Mouse (Mus musculus) heart, adult 2 months (tissue): ENCODE measurements at regions not wholly inside any gene's neighbourhood (a gene's known extent, or its start where the extent isn't known, plus 50 kb on each side); places are given as distances from the start of the nearest gene placed in this dataset.

Source experiments
- DNase-seq, 2 experiments: peaks; one replicate each; pipeline ENCODE4 v3.0.0; 2021
- H3K27ac ChIP-seq: fragments of 200-600 bp; 2 replicates; pipeline ENCODE4 v1.8.1; 2022
- H3K27me3 ChIP-seq: fragments of 200-500 bp; 2 replicates; pipeline ENCODE4 v1.6.1; 2012; ENCODE audit warnings: mild to moderate bottlenecking, low read length, inconsistent platforms, mixed read lengths; ENCODE audit not compliant: control insufficient read depth, insufficient read depth
- H3K36me3 ChIP-seq: fragments of 200-500 bp; 2 replicates; pipeline ENCODE4 v1.6.1; 2012; ENCODE audit warnings: low read length, inconsistent platforms; ENCODE audit not compliant: control insufficient read depth, insufficient read depth
- H3K4me1 ChIP-seq: fragments of 200-500 bp; 2 replicates; pipeline ENCODE4 v1.6.1; 2011; ENCODE audit warnings: low read length; ENCODE audit not compliant: control insufficient read depth, insufficient read depth
- H3K4me3 ChIP-seq: fragments of 200-600 bp; 2 replicates; pipeline ENCODE4 v1.8.1; 2022
- H3K79me2 ChIP-seq: fragments of 200-500 bp; replicated peaks from 2 replicates; pipeline ENCODE4 v1.6.1; 2012; ENCODE audit warnings: mild to moderate bottlenecking, inconsistent platforms, low read length, moderate library complexity, mixed read lengths; ENCODE audit not compliant: control insufficient read depth, insufficient read depth
- H3K9ac ChIP-seq: fragments of 200-500 bp; 2 replicates; pipeline ENCODE4 v1.6.1; 2012; ENCODE audit warnings: low read depth, mild to moderate bottlenecking, control low read depth, inconsistent platforms, low read length, mixed read lengths
- CTCF ChIP-seq: fragments of 200-600 bp; IDR thresholded peaks from 2 replicates; pipeline ENCODE4 v1.8.1; 2022; ENCODE audit warnings: antibody characterized with exemption, mild to moderate bottlenecking, moderate library complexity
- EP300 ChIP-seq: fragments of 200-500 bp; IDR thresholded peaks from 2 replicates; pipeline ENCODE4 v1.6.1; 2011; ENCODE audit warnings: low read depth, low read length, control low read depth; ENCODE audit not compliant: insufficient read depth
- POLR2A ChIP-seq: fragments of 200-500 bp; IDR thresholded peaks from 2 replicates; pipeline ENCODE4 v1.6.1; 2011; ENCODE audit warnings: mild to moderate bottlenecking, low read depth, low read length, control low read depth; ENCODE audit not compliant: insufficient read depth
- WGBS: fragments of 180-500 bp; shearing (Covaris S2); methylation state at CpG from one replicate; pipeline ENCODE4 v1.1.7; 2018; 5-methylcytosine and 5-hydroxymethylcytosine counted together
- intact Hi-C: fragments of 180-260 bp; cut with DNase I; formaldehyde crosslinking; loops from one replicate; pipeline ENCODE4 v1.15.1; 2025

DNA sequence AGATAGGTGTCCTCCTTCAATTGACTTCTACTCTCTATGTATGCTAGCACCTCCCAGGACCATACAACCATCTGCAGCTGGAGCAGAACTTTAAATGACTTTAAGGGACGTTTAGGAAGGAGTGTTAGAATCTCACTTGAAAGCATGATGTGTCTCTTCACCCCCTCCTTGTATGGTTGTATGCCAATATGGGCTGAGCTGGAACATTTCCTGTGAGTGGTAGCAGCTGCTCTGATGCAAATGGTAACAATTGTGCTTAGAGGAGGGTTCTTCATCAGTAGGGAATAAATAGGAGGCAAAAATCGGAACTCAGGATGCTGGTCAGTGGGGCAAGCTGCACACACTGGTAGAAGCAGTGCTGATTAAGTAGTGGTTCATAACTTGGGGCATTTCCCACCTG, 294.1 kb upstream of the Dpp10 start:
- Histone ChIP-seq H3K36me3 (no peaks in the 10 kb centered on the region), H3K79me2 (no peaks in the 10 kb centered on the region), H3K9ac (no peak overlapping the region), H3K27me3 (no peaks in the 10 kb centered on the region), H3K4me3 (no peak overlapping the region), H3K4me1 (no peaks in the 10 kb centered on the region), H3K27ac (no peak overlapping the region)
- WGBS, result 32% methylated on average over 2 of the region's 2 CpGs
- TF ChIP-seq EP300 (no peak), CTCF (no peak), POLR2A (no peak)
- intact Hi-C loops, result no loop called here
- DNase-seq, result no peak

DNA sequence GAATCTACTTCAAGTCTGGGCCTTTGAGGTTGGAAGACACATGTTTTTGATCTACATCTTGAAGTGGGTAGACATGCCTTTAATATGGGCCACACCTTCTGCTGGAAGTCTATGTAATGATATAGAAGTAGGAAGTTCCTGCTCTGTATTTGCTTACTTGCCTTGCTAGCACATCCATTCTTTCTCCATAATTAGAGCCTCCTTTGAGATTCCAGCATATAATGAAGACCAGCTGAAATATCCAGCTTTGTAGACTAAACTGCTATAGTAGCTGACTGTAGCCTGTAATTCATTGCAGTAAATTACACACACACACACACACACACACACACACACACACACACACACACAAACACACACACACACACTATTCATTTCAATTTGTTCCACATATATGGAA, 293.3 kb upstream of the Dpp10 start:
- no peaks in the 10 kb centered on the region for H3K4me1 ChIP-seq
- H3K27ac ChIP-seq, result no peak overlapping the region
- no peak for DNase-seq
- H3K27me3 ChIP-seq, result no peaks in the 10 kb centered on the region
- no peak overlapping the region for H3K4me3 ChIP-seq
- no peak for TF ChIP-seq EP300
- no peak for TF ChIP-seq CTCF
- intact Hi-C loops, result no loop called here
- H3K79me2 ChIP-seq, result no peaks in the 10 kb centered on the region
- H3K36me3 ChIP-seq, result no peaks in the 10 kb centered on the region
- no peak overlapping the region for H3K9ac ChIP-seq

DNA sequence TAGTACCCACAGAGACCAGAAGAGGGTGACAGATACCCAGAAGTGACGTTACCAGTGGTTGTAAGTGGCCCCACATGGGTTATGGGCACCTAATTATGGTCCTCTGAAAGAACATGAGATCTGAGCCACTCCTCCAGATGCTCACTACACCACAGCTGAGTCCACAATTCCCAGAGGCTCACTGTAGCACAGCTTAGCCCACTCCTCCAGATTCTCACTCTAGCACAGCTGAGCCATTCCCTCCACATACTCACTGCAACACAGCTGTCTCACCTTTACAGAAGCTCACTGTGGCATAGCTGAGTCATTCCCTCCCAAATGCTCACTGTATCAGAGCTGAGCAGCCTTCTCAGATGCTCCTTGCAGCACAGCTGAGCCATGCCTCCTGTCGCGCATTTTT, 286.9 kb upstream of the Dpp10 start:
- H3K79me2 ChIP-seq, result no peaks in the 10 kb centered on the region
- 77% methylated on average over 3 of the region's 3 CpGs for whole genome bisulfite sequencing

More for the DNA sequence above, 286.9 kb upstream of the Dpp10 start:
- Histone ChIP-seq H3K27me3 (no peaks in the 10 kb centered on the region), H3K4me3 (no peak overlapping the region), H3K9ac (no peak overlapping the region), H3K4me1 (no peaks in the 10 kb centered on the region), H3K36me3 (no peaks in the 10 kb centered on the region), H3K27ac (no peak overlapping the region)
- TF ChIP-seq EP300 (no peak), CTCF (no peak), POLR2A (no peak)
- DNase-seq, result no peak
- intact Hi-C loops, result no loop called here
